Mouse (Mus musculus): Measurements from ENCODE around the gene Srrm2. TPM values are rescaled to one million over a fixed set of nuclear protein-coding genes. Genes with fewer than 3 reads are reported as not detected.
A peak's percentile ranks its signal among the peaks of the same experiment; 100 is the strongest.

Gene Srrm2
- polyA plus RNA-seq, 1 experiment from 2014 or later, result 390 TPM

DNA sequence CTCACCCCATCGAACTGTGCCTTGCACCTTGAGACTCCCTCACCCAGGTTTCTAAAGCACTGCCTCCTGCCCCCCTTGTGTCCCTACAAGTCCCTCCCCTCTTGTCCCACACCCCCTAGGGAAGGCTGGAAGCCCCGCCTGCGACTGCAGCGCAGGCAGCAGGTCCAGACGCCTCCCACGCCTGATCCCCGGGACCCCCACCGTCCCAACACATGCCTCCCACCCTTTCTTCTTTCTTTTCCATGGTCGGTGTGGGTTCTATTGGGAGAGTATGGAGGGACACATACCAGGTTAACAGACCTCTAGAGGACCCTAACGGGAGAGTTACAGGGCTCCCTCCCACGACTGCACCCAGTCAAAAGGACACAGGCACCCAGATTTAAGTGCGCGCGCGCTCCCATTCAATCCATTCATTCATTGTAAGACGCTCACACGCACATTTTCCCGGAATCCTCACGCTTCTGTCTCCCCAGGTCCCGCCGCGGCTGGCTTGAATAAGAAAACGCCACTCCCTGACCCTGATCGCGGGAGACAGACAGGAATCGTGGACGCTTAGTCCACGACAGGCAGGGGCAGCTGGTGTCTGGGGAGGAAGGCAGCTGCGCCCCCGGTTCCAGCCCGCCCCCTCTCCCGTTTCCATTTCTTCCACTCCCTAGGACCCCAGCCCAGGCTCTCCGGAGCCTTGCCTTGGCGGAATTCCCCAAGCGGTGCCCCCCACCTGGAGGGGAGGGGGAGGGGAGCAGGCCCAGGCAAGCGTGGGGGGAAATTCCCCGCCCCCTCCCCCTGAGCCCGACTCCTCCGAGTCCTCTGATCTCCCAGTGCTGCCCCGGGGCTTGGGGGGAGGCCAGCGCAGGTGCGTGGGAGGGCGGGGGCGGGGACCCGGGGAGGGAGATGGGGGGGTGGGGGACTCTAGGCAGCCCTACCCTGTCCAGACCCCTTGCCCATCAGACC lies 44.8 kb upstream of the Srrm2 start, which contains the start of gene Kremen2:
Gene Kremen2 (minus strand): TSS at position 533 of the 951 bp plus-strand sequence.
- 1% methylated on average over 39 of the region's 45 CpGs for WGBS (ENCODE audit: insufficient replicate concordance)
- H3K9me3 ChIP-seq (replicated peaks; ENCODE audit: control insufficient read depth, low read length), result no peaks in the 10 kb centered on the region
- H3K27me3 ChIP-seq (ENCODE audit: control insufficient read depth, insufficient read depth, low read length), result peaks cover 76% of the 10 kb centered on the region
- H3K4me1 ChIP-seq (ENCODE audit: control insufficient read depth, insufficient read depth, low read length), result peaks cover 18% of the 10 kb centered on the region
- H3K9ac ChIP-seq (ENCODE audit: low read depth, low read length), result no peak within 1 kb of the TSS
- no peak for ATAC-seq (replicated peaks; ENCODE audit: insufficient number of reproducible peaks, low FRiP score, low TSS enrichment)
- H3K4me3 ChIP-seq (ENCODE audit: low read depth, low read length), result peak within 1 kb of the TSS; percentile 25
- peak within 1 kb of the TSS; percentile 52 for H3K4me2 ChIP-seq
- no peak within 1 kb of the TSS for H3K27ac ChIP-seq (ENCODE audit: low read depth, low read length)
- no peaks in the 10 kb centered on the region for H3K36me3 ChIP-seq (ENCODE audit: control insufficient read depth, insufficient read depth, low read length)

DNA sequence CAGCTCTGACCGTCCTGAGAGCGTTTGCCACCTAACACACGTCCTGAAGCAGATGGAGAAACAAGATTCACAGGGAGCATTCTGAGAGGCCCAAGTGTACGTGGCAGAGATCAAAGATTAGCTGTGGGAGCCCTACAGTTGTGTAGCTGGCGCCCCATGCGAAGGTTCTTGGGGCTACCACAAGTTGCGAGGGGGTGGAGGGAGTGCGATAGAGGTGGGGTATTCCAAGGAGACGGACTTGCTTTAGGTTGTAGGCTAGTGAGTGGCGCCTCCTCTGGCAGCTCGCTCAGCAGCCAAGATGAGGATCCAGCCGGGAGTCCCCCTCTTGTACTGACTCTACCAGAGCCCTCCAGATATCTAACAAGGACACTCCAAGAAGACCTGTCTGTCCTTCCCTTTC lies 44.0 kb upstream of the Srrm2 start:
- Histone ChIP-seq H3K36me3 (ENCODE audit: control insufficient read depth, insufficient read depth, low read length) (no peaks in the 10 kb centered on the region; the same call in 1 of the 2 replicates), H3K4me1 (ENCODE audit: control insufficient read depth, insufficient read depth, low read length) (peaks cover 17% of the 10 kb centered on the region), H3K27ac (ENCODE audit: low read depth, low read length) (no peak overlapping the region), H3K4me2 (peak overlapping the region; percentile 52; the same call in 1 of the 2 replicates), H3K27me3 (ENCODE audit: control insufficient read depth, insufficient read depth, low read length) (peaks cover 68% of the 10 kb centered on the region), H3K9me3 (replicated peaks; ENCODE audit: control insufficient read depth, low read length) (no peaks in the 10 kb centered on the region), H3K9ac (ENCODE audit: low read depth, low read length) (no peak overlapping the region), H3K4me3 (ENCODE audit: low read depth, low read length) (no peak overlapping the region)
- ATAC-seq (replicated peaks; ENCODE audit: insufficient number of reproducible peaks, low FRiP score, low TSS enrichment), result no peak
- WGBS (ENCODE audit: insufficient replicate concordance), result 1% methylated on average over 12 of the region's 12 CpGs

DNA sequence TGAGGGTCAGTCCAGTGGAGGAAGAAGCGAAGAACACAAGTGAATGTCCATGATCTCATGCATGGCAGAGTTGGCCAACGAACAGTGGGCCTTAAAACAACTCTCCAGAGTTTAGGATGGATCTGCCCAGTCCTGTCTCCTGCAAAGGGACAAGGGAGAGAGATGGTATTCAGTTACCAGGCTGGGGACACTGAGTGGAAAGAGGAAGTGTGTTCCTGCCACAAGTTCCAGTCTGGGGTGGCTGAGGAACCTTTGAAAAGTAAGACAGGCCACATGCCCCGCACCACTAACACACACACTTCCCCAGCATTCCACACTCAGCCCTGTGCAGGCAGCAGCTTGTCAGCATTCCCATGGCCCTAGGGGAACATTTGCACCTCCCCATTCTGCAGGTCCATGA lies 43.6 kb upstream of the Srrm2 start:
- H3K4me1 ChIP-seq (ENCODE audit: control insufficient read depth, insufficient read depth, low read length), result peaks cover 17% of the 10 kb centered on the region
- WGBS (ENCODE audit: insufficient replicate concordance), result 68% methylated on average over 3 of the region's 3 CpGs
- no peak overlapping the region for H3K4me3 ChIP-seq (ENCODE audit: low read depth, low read length)

DNA sequence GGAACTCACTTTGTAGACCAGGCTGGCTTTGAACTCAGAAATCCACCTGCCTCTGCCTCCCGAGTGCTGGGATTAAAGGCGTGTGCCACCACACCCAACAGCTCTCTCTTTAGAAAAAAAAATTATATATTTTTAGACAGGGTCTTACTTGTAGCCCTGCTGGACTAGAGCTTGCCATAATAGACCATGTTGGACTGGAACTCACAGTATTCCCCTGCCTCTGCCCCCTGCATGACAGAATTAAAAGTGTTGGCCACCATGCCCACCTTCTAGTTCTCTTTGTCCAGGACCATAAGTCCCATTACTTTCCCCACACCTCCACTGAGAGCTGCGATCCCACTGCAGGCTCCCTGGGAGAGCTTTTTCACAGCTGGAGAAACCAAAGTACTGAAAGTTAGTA lies 42.9 kb upstream of the Srrm2 start:
- H3K27ac ChIP-seq (ENCODE audit: low read depth, low read length), result no peak overlapping the region
- no peaks in the 10 kb centered on the region for H3K9me3 ChIP-seq (replicated peaks; ENCODE audit: control insufficient read depth, low read length)
- ATAC-seq (replicated peaks; ENCODE audit: insufficient number of reproducible peaks, low FRiP score, low TSS enrichment), result no peak
- H3K27me3 ChIP-seq (ENCODE audit: control insufficient read depth, insufficient read depth, low read length), result peaks cover 57% of the 10 kb centered on the region
- peaks cover 15% of the 10 kb centered on the region for H3K4me1 ChIP-seq (ENCODE audit: control insufficient read depth, insufficient read depth, low read length)
- H3K36me3 ChIP-seq (ENCODE audit: control insufficient read depth, insufficient read depth, low read length), result peaks cover 3% of the 10 kb centered on the region; the same call in 1 of the 2 replicates
- no peak overlapping the region for H3K4me3 ChIP-seq (ENCODE audit: low read depth, low read length)
- no peak overlapping the region for H3K4me2 ChIP-seq
- WGBS (ENCODE audit: insufficient replicate concordance), result 72% methylated on average over 3 of the region's 3 CpGs
- no peak overlapping the region for H3K9ac ChIP-seq (ENCODE audit: low read depth, low read length)

More for the DNA sequence above, 43.6 kb upstream of the Srrm2 start:
- ATAC-seq (replicated peaks; ENCODE audit: insufficient number of reproducible peaks, low FRiP score, low TSS enrichment), result no peak
- no peak overlapping the region for H3K9ac ChIP-seq (ENCODE audit: low read depth, low read length)
- peaks cover 64% of the 10 kb centered on the region for H3K27me3 ChIP-seq (ENCODE audit: control insufficient read depth, insufficient read depth, low read length)
- H3K4me2 ChIP-seq, result no peak overlapping the region
- H3K36me3 ChIP-seq (ENCODE audit: control insufficient read depth, insufficient read depth, low read length), result no peaks in the 10 kb centered on the region; the same call in 1 of the 2 replicates
- no peak overlapping the region for H3K27ac ChIP-seq (ENCODE audit: low read depth, low read length)
- H3K9me3 ChIP-seq (replicated peaks; ENCODE audit: control insufficient read depth, low read length), result no peaks in the 10 kb centered on the region

DNA sequence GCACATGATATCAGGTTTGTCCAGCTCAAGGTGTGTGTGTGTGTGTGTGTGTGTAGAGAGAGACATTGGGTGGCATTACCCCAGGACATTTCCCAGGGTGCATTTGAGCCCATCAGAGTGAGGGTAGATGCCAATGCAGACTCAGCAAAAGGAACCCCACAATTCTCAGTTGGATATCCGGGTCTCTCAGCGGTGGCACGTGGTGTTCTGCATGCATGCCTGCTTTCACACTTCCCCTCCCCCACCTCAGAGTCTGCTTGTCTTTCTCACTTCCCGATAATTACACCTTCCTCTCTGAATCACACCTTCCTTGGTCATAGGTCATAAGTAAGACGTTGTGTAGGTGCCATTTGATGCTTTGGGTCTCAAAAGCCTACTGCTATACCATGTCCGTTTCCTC lies 42.3 kb upstream of the Srrm2 start:
- Histone ChIP-seq H3K27me3 (ENCODE audit: control insufficient read depth, insufficient read depth, low read length) (peaks cover 51% of the 10 kb centered on the region), H3K4me3 (ENCODE audit: low read depth, low read length) (no peak overlapping the region), H3K9me3 (replicated peaks; ENCODE audit: control insufficient read depth, low read length) (no peaks in the 10 kb centered on the region), H3K27ac (ENCODE audit: low read depth, low read length) (no peak overlapping the region), H3K4me1 (ENCODE audit: control insufficient read depth, insufficient read depth, low read length) (peaks cover 15% of the 10 kb centered on the region), H3K9ac (ENCODE audit: low read depth, low read length) (no peak overlapping the region), H3K36me3 (ENCODE audit: control insufficient read depth, insufficient read depth, low read length) (peaks cover 6% of the 10 kb centered on the region), H3K4me2 (no peak overlapping the region)
- 24% methylated on average over 6 of the region's 6 CpGs for WGBS (ENCODE audit: insufficient replicate concordance)
- ATAC-seq (replicated peaks; ENCODE audit: insufficient number of reproducible peaks, low FRiP score, low TSS enrichment), result no peak

DNA sequence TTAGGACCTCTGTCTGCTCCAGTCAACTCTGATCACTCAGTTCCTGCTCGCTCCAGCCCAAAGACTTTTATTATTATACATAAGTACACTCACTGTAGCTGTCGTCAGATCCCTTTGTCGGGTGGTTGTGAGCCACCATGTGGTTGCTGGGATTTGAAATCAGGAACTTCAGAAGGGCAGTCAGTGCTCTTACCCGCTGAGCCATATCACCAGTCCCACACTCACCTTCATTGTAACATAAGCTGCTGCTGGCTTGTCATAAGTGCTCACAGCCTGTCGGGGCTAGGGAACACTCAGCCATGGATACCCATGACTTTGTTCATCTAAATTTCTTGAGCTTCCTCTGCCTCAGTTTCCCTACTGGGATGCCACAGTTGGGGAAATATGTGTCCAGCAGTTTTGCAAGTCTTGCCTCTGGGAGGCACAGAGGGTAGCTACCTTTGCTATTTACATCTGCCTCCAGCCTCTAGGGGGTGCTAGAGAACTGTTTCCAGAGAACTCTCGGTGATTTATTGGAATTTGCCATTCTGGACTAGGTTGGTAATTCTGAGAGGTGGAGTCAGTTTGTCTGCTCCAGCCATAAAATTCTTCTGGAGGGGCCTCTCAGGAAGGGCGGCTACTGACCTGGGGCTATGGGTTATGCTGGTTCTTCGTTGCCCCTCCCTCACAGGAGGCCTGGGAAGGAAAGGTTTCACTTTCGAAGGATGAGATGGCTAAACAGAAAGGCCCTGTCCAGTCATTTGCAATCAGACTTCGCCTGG lies 41.5 kb upstream of the Srrm2 start:
- peak overlapping the region; percentile 51 for H3K4me2 ChIP-seq
- no peak overlapping the region for H3K27ac ChIP-seq (ENCODE audit: low read depth, low read length)
- WGBS (ENCODE audit: insufficient replicate concordance), result 33% methylated on average over 10 of the region's 10 CpGs
- no peak overlapping the region for H3K9ac ChIP-seq (ENCODE audit: low read depth, low read length)
- peaks cover 43% of the 10 kb centered on the region for H3K27me3 ChIP-seq (ENCODE audit: control insufficient read depth, insufficient read depth, low read length)
- H3K36me3 ChIP-seq (ENCODE audit: control insufficient read depth, insufficient read depth, low read length), result peaks cover 12% of the 10 kb centered on the region
- ATAC-seq (replicated peaks; ENCODE audit: insufficient number of reproducible peaks, low FRiP score, low TSS enrichment), result no peak
- H3K4me3 ChIP-seq (ENCODE audit: low read depth, low read length), result 0 out of 2 replicates have a peak overlapping the region, but pooled peaks have one; percentile 4
- H3K9me3 ChIP-seq (replicated peaks; ENCODE audit: control insufficient read depth, low read length), result no peaks in the 10 kb centered on the region
- H3K4me1 ChIP-seq (ENCODE audit: control insufficient read depth, insufficient read depth, low read length), result peaks cover 15% of the 10 kb centered on the region

DNA sequence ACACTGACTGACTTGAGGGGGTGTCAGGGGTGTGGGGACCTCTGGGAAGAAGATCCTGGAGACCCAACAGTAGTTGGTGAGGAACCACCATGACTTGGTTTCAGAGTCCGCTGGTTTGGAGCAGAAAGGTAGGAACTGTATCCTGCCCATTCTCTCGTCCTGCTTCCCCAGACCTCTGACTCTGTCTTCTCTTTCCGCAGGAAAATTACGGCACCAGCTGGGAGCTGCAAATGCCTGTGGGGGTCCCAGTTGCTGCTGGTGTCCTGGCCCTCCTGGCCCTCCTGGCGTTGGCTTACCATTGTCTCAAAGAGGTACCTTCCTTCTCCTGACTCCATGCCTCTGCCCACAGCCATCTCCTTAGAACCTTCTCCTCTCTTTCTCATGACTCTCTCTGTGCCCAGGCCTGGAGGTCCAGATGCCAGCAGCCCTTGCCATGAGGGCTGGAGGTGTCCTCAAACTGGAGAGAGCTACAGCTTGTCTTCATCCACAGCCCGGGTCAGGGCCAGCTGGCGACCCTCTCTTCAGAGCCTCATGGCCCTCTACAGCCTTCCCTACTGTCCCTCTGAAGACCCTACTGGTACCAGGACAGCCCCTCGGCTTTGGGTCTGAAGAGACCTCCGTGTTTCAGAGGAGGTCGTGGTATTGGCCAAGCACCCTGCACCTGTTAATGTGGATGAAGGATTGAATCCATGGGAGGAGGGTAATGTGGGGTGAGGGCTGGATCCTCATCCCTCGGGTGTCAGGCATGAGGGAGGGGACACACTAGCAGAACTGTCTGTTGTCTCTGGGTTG lies 40.7 kb upstream of the Srrm2 start:
- no peak overlapping the region for H3K9ac ChIP-seq (ENCODE audit: low read depth, low read length)
- ATAC-seq (replicated peaks; ENCODE audit: insufficient number of reproducible peaks, low FRiP score, low TSS enrichment), result no peak
- WGBS (ENCODE audit: insufficient replicate concordance), result 75% methylated on average over 11 of the region's 11 CpGs

DNA sequence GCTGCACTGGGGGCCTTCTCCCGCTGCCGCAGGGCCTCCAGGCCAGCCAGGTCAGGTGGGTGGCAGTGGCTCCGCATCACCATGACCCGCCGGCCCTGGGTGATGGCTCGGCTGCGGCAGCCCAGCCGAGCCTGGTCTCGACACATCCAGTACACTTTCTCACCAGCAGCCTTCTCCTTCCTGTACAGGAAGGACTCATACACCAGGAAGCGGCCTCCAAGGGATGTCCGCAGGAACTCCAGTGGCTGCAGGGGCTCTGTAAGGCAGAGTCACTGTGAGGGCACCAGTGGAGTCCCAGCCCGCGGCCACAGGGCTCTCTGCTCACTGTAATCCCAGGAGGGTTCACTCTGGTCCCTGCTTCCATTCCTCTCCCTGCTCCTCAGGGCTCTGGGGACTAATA lies 34.6 kb upstream of the Srrm2 start:
- no peaks in the 10 kb centered on the region for H3K9me3 ChIP-seq (replicated peaks; ENCODE audit: control insufficient read depth, low read length)
- ATAC-seq (replicated peaks; ENCODE audit: insufficient number of reproducible peaks, low FRiP score, low TSS enrichment), result no peak
- H3K4me2 ChIP-seq, result no peak overlapping the region

More for the DNA sequence above, 40.7 kb upstream of the Srrm2 start:
- peaks cover 14% of the 10 kb centered on the region for H3K4me1 ChIP-seq (ENCODE audit: control insufficient read depth, insufficient read depth, low read length)
- H3K4me3 ChIP-seq (ENCODE audit: low read depth, low read length), result 0 out of 2 replicates have a peak overlapping the region, but pooled peaks have one; percentile 4
- no peaks in the 10 kb centered on the region for H3K9me3 ChIP-seq (replicated peaks; ENCODE audit: control insufficient read depth, low read length)
- peak overlapping the region; percentile 51 for H3K4me2 ChIP-seq
- H3K27me3 ChIP-seq (ENCODE audit: control insufficient read depth, insufficient read depth, low read length), result peaks cover 36% of the 10 kb centered on the region
- H3K27ac ChIP-seq (ENCODE audit: low read depth, low read length), result no peak overlapping the region
- peaks cover 12% of the 10 kb centered on the region for H3K36me3 ChIP-seq (ENCODE audit: control insufficient read depth, insufficient read depth, low read length)

More for the DNA sequence above, 34.6 kb upstream of the Srrm2 start:
- H3K4me1 ChIP-seq (ENCODE audit: control insufficient read depth, insufficient read depth, low read length), result no peaks in the 10 kb centered on the region
- no peaks in the 10 kb centered on the region for H3K27me3 ChIP-seq (ENCODE audit: control insufficient read depth, insufficient read depth, low read length)
- WGBS (ENCODE audit: insufficient replicate concordance), result 89% methylated on average over 13 of the region's 13 CpGs
- no peak overlapping the region for H3K27ac ChIP-seq (ENCODE audit: low read depth, low read length)
- peaks cover 59% of the 10 kb centered on the region for H3K36me3 ChIP-seq (ENCODE audit: control insufficient read depth, insufficient read depth, low read length)
- no peak overlapping the region for H3K9ac ChIP-seq (ENCODE audit: low read depth, low read length)
- no peak overlapping the region for H3K4me3 ChIP-seq (ENCODE audit: low read depth, low read length)

Measured in heart, embryonic 11.5 days (tissue).